Mouse (Mus musculus) left cerebral cortex, adult 8-10 months (tissue): Measurements from ENCODE around the gene Syp. TPM values are rescaled to one million over a fixed set of nuclear protein-coding genes. Genes with fewer than 3 reads are reported as not detected.

Experiments
- total RNA-seq, 4 experiments: library from RNA; stranded (reverse); gene quantifications; 2 replicates each; pipeline ENCODE4 v1.2.4; 2022

Gene Syp
- total RNA-seq, 4 experiments from 2014 or later: 1,778 to 2,065 (median 1,954) TPM

Other genes starting within 250 kb of the Syp start
- gene Foxp3, start 64.8 kb upstream of the Syp start, total RNA-seq: under 1 TPM in 1 of 4 experiments, not detected in 3; 0.18 TPM
- 10 to 100 TPM; 21.4 to 30.0 (median 22.8) TPM for gene Ppp1r3f, start 64.2 kb upstream of the Syp start, total RNA-seq
- 10 to 100 TPM; 25.5 to 31.1 (median 29.7) TPM for gene Ccdc22, start 33.0 kb upstream of the Syp start, total RNA-seq
- under 1 TPM in 3 of 4 experiments, not detected in 1; 0.07 to 0.14 (median 0.11) TPM for gene Cacna1f, start 31.4 kb upstream of the Syp start, total RNA-seq
- gene Prickle3, start 18.8 kb downstream of the Syp start, total RNA-seq: 1 to 10 TPM; 1.7 to 2.9 (median 2.6) TPM
- 10 to 100 TPM in 2 of 4 experiments, 1 to 10 TPM in 2; 6.3 to 11.0 (median 10.2) TPM for gene Plp2, start 32.9 kb downstream of the Syp start, total RNA-seq
- under 1 TPM in 3 of 4 experiments, not detected in 1; 0.26 to 0.46 (median 0.26) TPM for gene Magix, start 42.8 kb downstream of the Syp start, total RNA-seq
- gene Gpkow, start 58.7 kb downstream of the Syp start, total RNA-seq: 10 to 100 TPM; 32.9 to 36.4 (median 33.5) TPM
- gene Wdr45, start 75.9 kb downstream of the Syp start, total RNA-seq: 10 to 100 TPM; 59.1 to 71.0 (median 67.8) TPM
- under 1 TPM in 1 of 4 experiments, not detected in 3; 0.74 TPM for gene Gm45208, start 83.8 kb downstream of the Syp start, total RNA-seq
- gene Praf2, start 90.0 kb downstream of the Syp start, total RNA-seq: 100 to 1,000 TPM in 3 of 4 experiments, 10 to 100 TPM in 1; 93.3 to 107 (median 103) TPM
- gene Ccdc120, start 112.4 kb downstream of the Syp start, total RNA-seq: 10 to 100 TPM; 15.7 to 26.0 (median 17.6) TPM
- 10 to 100 TPM; 34.5 to 36.0 (median 35.1) TPM for gene Tfe3, start 124.1 kb downstream of the Syp start, total RNA-seq
- gene Gripap1, start 151.3 kb downstream of the Syp start, total RNA-seq: 100 to 1,000 TPM; 106 to 111 (median 107) TPM
- gene Kcnd1, start 183.8 kb downstream of the Syp start, total RNA-seq: 10 to 100 TPM in 3 of 4 experiments, 1 to 10 TPM in 1; 7.6 to 10.9 (median 10.4) TPM
- 10 to 100 TPM; 76.2 to 84.7 (median 78.7) TPM for gene Otud5, start 202.9 kb downstream of the Syp start, total RNA-seq
- gene Pim2, start 239.8 kb downstream of the Syp start, total RNA-seq: 10 to 100 TPM; 45.5 to 49.9 (median 46.2) TPM
- gene Slc35a2, start 245.6 kb downstream of the Syp start, total RNA-seq: 10 to 100 TPM; 28.2 to 47.5 (median 42.3) TPM